Mouse (Mus musculus) ES-Bruce4 (cell line): ENCODE results near the gene E330021D16Rik.

ENCODE experiments used
- CTCF ChIP-seq: IDR thresholded peaks from one replicate; pipeline ENCODE4 v1.8.1; 2011; ENCODE audit warnings: low read depth, low read length
- POLR2A ChIP-seq: IDR thresholded peaks from one replicate; pipeline ENCODE4 v1.8.1; 2011; ENCODE audit warnings: low read length; ENCODE audit not compliant: insufficient read depth

DNA sequence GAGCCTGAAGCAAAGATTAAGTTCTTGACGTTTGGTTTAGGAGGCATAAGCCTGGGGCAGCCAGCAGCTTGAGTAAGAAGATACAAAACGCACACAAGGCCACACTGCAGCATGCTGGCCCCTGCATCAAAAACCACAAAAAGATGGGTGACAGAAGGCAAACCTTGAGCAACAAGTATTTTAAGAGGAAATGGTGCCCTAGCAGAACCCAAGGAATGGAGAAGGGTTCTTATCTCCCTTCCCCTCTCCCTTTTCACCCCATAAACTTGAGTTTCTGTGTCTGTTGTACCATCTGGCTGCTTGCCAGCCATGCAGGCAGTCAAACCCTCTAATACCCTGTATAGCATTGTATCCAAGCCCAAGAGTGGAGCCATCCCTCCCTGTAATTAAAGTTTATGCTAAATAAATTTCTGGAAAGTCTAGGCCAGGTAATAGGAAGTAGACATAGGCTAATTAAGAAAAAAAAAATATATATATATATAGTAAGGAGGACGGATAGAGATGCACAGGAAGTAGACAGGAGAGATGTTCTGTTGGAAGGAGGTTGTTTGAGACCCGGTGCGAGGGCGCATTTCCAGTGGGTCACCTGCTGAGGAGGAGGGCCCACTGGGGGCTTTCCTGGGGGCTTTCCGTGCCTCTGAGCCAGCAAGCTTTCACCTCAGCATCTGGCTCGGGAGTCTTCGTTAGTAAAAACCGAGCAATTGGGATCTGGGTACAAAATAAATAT lies 16.0 kb upstream of the E330021D16Rik start:
- TF ChIP-seq CTCF (no peak), POLR2A (no peak)
